Mouse (Mus musculus): ENCODE results near the gene Gabrp. TPM values are rescaled to one million over a fixed set of nuclear protein-coding genes. Genes with fewer than 3 reads are reported as not detected.
A peak's percentile ranks its signal among the peaks of the same experiment; 100 is the strongest.

Gabrp gene
- 0.40 and 0.48 TPM in 2 replicates for polyA plus RNA-seq (2015; fragmentation: Nextera tagmentation; extraction: Ambion mirVana)

DNA sequence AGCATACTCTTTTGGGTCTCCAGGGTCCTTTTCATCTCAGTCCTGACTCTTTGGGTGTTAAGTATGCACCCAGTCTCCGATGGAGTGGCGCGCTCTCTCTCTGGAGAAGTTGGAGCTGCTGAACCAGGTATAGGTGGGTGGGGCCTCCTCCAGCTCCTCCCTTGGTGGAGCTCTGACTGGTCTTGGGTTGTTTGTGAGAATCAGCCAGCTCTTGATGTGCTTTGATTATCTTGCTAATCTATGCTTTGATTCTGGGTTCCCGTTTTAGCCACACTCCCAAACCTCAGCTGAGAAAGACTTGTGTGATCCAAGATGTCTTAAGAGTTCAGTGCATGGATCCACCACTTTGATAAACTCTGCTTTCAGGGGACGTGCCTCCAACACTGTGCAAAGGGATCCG lies at the start of gene Gabrp:
Gene Gabrp, minus strand, starts transcription at position 101 of the 400 bp plus-strand sequence.
- no peak for DNase-seq (ENCODE audit: low spot score)

GRCm38 (mm10) chr11:33627136-33627742 lies 48.5 kb upstream of the Gabrp start:
- no peak for DNase-seq (ENCODE audit: low spot score)

GRCm38 (mm10) chr11:33614218-33614617 lies 35.5 kb upstream of the Gabrp start:
- peak; percentile 39 for DNase-seq (ENCODE audit: low spot score)

GRCm38 (mm10) chr11:33607784-33608183 lies 29.0 kb upstream of the Gabrp start:
- no peak for DNase-seq (ENCODE audit: low spot score)

DNA sequence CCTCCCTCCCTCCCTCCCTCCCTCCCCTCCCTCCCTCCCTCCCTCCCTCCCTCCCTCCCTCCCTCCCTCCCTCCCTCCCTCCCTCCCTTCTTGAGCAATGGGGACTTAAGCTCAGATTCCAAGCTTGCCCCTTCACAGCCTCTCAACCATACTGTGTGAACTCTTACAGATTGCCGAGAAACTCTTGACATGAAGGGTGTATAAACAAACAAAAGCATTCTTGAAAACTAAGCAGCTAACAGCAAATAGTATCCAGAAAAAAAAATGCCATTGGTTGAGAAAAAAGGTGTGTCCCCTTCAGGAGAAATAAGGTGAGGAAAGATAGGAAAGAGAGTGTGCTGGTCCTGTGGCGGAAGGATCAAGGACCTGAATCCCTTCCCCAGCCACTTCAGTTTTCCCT lies 24.4 kb upstream of the Gabrp start:
- no peak for DNase-seq (ENCODE audit: low spot score)

DNA sequence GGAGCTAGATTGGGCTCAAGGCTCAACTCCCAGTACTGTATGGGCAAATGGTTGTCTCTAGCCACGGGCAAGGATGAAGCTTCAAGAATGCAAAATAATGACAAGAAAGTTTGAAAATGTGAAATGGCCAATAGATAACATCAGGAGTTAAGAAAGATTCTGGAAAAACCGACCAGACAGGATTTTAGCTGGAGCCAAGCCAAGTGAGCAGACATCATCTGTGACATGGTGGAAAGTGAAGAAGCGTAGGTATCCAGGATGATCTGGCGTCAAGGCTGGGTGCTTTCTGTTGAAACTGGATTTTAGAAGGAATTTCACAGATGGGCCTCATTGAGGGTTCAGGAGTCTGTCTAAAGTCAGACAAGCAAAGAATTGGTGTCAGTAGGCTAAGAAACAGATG lies 20.2 kb upstream of the Gabrp start, which contains the start of gene D130052B06Rik:
Gene D130052B06Rik, plus strand, starts transcription at position 317 of the 400 bp plus-strand sequence.
- DNase-seq (ENCODE audit: low spot score) = no peak

GRCm38 (mm10) chr11:33596655-33597054 lies 17.9 kb upstream of the Gabrp start:
- no peak for DNase-seq (ENCODE audit: low spot score)

DNA sequence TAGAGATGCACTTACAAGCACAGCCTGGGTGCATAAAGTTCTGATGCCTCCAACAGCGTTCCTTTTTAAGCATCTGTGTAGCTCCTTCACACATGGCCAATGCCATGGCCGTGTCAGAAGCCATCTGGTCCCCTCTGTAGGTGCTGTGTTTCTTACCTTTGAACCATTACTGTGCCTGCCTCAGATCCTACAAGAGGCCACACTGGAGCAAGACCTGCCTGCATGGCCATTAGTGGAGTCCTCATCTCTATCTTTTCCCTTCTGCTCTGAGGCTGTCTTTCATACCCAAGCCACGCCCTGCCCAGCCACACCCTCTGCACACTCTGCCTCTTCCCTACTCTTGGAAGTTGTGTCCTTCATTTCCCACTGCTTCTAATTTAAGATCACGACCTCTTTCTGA lies 14.1 kb upstream of the Gabrp start:
- no peak for DNase-seq (ENCODE audit: low spot score)

DNA sequence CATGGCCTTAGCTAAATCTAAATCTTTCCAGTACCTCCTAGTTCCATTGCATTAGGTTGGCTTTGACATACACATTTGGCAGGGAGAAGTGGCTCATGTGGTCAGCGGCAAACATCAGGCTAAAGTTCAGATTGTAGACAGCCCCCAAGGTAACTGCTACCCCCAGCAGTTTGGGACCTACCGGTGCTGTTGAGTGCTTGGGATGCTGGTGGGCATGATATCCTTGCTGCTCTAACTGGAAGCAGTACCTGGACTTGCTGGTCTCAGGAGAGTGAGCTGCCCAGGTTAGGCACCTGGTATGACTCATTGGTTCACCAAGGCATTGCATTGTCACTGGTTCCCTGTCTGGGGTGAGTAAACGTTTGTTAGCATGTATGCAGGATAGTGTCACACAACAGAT lies 12.0 kb upstream of the Gabrp start:
- DNase-seq (ENCODE audit: low spot score) = no peak

DNA sequence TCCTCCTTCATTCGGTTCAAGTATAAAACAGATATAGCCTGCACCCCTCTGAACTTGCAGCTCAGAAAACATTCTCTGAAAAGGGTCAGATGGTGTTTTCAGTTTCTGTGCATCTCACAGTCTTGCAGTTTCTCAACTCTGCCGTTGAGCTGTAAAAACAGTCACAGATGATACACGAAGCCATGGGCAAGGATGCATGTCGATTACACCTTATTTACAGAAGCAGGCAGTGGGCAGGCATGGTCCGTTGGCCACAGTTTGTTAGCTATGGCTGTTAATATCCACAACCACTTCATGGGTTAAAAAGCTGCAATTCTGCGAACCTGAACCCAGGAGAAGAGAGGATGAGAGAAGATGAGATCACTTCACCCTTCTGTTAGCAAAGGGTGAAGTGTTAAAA lies 7.9 kb upstream of the Gabrp start:
- DNase-seq (ENCODE audit: low spot score) = no peak

GRCm38 (mm10) chr11:33579621-33580020 lies 862 bp upstream of the Gabrp start:
- DNase-seq (ENCODE audit: low spot score) = no peak

DNA sequence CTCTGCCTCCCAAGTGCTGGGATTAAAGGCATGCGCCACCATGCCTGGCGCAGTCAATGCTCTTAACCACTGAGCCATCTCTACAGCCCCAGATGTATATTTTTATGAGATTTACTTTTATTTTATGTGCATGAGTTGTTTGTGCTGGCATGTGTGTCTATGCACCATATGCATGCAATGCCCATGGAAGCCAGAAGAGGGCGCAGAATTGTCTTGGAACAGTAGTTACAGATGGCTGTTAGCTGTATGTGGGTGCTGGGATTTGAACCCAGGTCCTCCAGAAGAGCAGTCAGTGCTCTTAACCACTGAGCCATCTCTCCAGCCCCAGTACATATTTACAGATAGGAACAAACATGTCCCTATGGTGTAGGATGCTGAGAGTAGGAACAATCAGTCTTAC lies 3.8 kb downstream of the Gabrp start:
- no peak for DNase-seq (ENCODE audit: low spot score)

- DNase-seq (ENCODE audit: low spot score) = no peak
Measured at GRCm38 (mm10) chr11:33570413-33570812, 8.3 kb downstream of the Gabrp start.

- DNase-seq (ENCODE audit: low spot score) = no peak
Measured at GRCm38 (mm10) chr11:33563921-33564320, 14.8 kb downstream of the Gabrp start.

DNA sequence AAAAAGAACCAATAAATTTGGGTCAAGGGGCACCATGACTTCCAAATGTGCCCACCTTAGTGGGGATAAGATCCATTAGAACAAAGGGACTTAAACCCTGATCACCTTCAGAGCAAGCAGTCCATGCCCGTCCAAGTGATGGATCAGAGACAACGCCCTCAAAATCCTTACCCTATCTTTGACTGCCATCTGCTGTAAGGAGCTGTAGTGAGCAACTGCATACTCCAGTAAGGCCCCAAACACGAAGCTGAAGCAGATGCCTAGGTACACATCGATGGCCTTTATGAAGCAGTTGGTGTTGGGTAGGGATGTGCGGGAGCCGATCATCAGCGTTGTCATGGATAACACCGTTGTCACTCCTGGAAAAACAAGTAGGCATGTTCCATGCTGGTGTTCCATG lies 24.6 kb downstream of the Gabrp start:
- DNase-seq (ENCODE audit: low spot score) = no peak

GRCm38 (mm10) chr11:33550861-33551560 lies 27.7 kb downstream of the Gabrp start:
- no peak for DNase-seq (ENCODE audit: low spot score)

GRCm38 (mm10) chr11:33547386-33547785 lies 31.4 kb downstream of the Gabrp start:
- no peak for DNase-seq (ENCODE audit: low spot score)

GRCm38 (mm10) chr11:33544945-33545344 lies 33.8 kb downstream of the Gabrp start:
- no peak for DNase-seq (ENCODE audit: low spot score)

GRCm38 (mm10) chr11:33544121-33544520 lies 34.6 kb downstream of the Gabrp start:
- no peak for DNase-seq (ENCODE audit: low spot score)

DNA sequence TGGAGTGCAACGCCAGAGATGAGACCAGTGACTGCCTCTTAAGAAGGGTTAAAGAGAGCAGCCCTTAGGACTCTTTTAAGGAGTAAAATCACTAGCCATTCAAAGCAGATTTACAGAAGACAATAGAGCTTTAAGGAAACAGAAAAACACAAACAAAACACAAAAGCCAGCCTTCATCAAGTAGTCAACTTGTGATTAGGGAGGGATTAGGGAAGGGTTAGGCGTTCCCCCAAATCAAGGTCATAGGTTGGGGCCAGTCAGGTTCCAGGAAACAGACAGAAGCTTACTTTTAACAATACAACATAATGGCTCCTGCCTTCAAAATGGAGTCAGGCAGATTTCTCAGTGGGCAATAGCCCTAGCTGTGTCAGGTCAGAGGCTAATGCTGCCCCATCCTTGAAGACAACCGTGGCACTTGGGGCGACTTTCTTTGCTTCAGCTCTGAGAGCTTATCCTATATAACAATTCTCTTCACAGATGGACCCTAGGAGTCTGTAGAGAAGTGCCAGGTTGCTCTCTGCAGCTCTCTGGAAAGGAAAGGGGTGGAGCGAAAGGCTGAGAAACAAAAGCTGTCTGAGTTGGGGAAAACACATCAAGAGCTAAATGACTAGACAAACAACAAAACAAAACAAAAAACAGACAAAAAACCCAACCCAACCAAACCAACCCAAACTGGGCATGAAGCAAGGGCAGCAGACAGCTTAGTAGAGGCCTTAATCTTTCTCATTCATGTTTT lies 41.2 kb downstream of the Gabrp start:
- no peak for DNase-seq (ENCODE audit: low spot score)

DNA sequence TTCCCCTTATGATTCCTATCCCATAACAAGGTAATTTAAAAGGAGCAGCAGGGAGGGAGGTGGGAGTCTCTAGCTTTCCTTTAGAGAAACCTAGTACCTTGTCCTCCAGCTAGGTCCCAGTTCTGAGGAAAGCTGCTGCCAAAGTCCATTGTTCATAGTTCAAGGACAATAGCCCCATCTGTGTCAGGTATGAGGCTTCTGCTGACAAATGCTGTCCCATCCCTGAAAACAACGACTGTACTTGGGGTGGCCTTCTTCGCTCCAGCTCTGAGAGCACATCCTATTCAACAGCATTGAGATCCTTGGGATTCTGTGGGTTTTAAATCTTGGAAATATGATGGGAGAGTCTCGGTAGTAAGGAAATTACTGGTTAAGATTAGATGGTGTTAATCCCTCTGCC lies 42.1 kb downstream of the Gabrp start:
- DNase-seq (ENCODE audit: low spot score) = no peak

DNA sequence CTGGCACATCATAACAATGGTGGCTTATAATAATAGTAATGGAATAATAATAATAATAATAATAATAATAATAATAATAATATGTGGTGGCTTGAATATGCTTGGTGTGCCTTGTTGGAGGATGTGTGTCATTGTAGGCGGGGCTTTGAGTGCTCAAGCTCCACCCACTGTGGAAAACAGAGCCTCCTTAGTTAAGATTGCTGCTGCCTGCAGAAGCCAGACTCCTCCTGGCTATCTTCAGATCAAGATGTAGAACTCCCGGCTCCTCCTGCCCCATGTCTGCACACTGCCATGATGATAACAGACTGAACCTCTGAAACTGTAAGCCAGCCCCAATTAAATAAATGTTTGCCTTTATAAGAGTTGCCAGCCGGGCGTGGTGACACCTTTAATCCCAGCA lies 44.2 kb downstream of the Gabrp start:
- no peak for DNase-seq (ENCODE audit: low spot score)

Data from thymus, postnatal 0 days (tissue).